Mouse (Mus musculus) heart, adult 11 months (tissue): ENCODE data around the gene Apbb2.

Experiments
- DNase-seq: peaks from one replicate; pipeline ENCODE4 v3.0.0; 2022

The Apbb2 gene

DNA sequence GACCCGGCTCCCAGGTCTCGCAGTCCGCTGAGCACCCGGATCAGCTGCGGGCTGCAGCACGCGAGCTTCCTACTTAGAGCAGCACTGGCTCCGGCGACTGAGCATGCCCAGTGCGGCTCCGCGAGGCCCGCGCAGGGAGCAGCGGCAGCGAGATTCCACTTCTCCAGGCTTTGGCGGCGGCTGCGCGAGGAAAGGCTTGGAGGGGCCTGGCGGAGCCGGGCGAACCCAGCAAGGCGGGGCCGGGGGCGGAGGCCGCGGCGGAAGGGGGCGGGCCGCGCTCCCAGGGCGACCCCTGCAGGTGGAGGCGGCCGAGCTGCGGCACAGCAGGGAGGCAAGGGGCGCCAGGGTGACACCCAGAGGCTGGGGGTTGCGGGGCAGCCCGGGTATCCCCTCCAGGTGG is at the start of gene Apbb2:
Apbb2 (minus strand) TSS at position 188 of the 400 bp plus-strand sequence.
- DNase-seq: peak; percentile 100

DNA sequence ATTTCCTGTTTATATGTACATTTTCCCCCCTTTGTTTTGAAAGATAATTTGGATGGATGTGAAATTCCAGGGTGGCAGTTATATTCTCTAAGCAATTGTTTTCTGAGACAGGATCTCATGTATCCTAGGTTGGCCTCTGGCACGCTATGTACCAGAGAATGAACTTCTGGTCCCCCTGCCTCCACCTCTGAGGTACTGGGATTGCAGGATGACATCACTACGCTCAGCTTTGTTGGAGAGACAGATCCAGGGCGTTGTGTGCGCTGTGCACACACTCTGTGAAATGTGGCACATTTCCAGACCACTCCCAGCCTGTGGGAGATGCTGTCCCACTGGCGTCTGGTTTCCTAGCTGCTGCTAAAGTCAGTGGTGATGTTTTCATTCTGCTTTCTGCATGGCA is 35.6 kb upstream of the Apbb2 start:
- DNase-seq: peak; percentile 91

DNA sequence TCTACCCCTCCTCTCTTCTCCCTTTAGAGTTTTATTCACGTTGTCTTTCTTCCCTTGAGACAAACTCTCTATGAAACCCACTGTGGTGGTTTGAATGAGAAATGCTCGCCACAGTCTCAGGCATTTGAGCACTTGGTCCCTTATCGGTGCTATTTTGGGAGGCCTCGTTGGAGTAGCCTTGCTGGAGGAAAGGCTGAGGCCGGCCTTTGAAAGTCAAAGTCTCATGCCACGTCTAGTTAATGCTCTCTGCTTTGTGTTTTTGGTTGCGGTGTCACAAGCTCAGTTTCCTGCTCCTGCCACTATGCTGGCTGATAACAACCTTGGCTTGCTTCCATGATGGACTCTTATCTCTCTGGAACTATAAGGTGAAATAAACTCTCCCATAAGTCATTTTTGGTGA is 28.9 kb upstream of the Apbb2 start:
- DNase-seq: no peak

DNA sequence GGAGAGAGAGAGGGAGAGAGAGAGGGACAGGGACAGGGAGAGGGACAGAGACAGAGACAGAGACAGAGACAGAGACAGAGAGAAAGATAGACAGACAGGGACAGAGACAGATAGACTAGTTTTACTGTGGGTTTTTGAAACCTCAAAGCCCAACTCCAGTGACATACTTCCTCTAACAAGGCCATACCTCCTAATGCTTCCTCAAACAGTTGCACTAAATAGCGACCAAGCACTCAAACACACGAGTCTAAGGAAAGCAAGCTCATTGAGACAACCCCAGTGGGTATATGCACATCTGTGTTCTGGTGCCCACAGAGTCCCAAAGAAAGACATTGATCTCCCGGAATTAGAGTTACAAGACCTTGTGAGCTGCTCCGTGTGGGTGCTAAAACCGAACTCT is 24.7 kb upstream of the Apbb2 start:
- no peak for DNase-seq

DNA sequence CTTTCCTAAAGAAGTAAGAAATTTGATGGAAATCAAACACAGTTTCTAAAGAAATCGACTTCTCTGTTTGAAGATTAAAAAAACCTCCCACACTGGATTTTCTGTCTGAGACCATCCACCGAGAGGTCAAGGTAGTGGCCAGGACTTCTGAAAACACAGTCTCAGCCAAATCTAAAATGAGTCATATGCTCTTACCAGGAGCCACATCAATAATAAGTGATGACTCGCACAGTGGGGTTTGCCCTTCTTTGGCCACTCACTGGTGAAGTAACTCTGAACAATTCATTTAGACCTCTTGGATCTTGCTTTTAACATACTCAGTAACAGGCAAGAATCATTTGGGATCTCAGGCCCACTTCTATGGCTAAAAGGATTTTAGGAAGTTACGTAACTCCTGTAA is 23.6 kb upstream of the Apbb2 start:
- DNase-seq: no peak

DNA sequence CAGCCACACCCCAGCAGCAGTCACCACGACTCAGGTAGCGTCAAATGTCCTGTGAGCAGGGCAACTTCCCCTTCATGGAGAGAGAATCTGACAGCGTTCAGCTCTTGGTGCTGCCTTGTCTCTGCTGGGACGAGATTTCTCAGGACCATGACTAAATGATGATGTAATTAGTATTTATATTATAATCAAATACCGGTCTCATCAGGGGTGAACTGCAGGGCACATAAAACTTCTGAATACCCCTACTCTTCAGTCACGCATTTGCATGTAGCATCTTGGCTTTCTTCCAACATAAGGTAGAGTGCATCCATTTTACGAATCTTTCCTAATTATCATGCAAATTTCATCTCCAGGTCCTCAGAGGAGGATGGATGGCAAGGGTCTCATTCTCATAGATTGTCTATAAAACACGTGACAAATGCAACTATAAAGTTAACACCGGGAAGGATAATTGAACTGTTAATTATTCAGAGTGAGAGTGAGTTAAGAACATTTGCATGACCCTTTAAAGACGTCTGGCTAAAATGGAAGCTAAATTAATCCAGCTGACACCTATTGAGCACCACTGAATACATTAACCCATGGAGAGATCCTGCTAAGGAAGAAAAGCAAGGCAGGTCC is 17.0 kb upstream of the Apbb2 start:
- DNase-seq: peak; percentile 55

DNA sequence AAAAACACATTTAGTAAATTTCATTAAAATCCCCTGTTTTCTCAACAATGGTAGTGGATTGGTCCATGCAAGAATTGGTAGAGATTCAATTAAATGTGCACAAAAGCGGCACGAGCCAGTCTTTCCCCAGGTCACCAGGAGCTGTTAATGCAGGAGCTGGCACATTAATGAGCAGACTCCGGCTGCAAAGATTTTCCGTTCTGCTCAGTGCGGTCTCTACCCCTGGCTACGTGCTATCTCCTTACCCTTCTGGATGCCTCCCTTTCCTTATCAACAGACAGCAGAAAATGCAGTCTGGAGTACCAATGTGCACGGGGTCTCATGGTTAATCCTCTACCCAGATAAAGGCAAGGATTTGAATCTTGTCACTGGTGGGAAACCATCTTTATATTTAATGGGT is 9.2 kb upstream of the Apbb2 start:
- no peak for DNase-seq

DNA sequence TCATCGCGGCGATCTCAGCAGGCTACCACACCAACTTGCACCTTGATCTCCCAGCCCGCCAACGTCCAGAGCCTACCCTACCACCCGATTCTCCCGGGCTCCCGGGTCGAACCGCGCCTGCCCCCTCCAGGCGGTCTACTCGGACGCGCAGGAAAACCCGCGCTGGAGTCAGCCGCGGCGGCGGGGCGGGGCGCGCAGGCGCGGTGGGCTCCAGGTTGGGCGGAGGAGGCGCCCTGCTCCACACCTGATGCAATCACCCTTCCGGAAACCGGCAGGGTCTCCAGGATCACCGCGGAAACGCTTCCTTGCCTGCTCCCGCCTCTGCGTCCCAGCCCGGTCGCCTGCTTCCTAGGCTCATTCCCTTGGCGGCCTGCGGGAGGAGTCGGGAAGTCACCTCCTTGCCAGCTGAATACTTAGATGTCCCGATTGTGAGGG is 1.6 kb upstream of the Apbb2 start:
- DNase-seq: peak; percentile 99

DNA sequence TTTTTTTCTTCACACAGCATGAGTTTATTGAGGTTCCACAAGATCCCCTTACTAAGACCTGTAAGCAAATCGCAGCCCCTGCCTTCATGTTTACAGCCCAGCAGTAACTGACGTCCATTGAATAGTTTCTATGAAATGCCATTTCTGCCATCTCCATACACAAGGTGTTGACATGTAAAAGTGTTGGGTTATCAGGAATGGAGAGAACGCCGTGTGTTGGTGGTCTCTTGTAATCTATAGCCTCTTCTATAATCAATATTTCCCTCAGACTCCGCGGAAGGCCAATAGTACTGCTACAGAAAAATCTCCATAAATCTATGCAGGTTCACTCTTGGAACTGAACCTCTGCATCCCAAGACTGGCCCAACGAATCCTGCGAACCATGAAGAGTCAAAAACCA is 1.1 kb upstream of the Apbb2 start:
- no peak for DNase-seq

DNA sequence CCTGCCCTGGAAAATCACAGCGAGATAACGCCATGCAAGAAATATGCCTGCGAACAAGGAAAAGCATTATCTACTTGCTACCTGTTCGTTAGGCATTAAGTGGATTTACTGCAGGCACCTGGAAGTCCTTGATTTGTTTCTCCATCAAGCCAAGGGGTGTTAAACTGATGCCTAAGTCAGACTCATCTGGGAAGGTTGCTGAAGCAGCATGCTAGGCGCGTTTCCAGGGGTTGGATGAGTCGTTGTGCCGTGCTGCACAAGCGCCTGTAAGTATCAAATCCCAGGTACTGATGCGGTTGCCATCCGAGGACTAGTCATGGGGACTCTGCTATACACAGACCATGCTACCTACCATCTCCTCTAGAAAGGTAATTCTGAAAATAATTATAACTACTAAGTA is 611 bp upstream of the Apbb2 start:
- peak; percentile 87 for DNase-seq

DNA sequence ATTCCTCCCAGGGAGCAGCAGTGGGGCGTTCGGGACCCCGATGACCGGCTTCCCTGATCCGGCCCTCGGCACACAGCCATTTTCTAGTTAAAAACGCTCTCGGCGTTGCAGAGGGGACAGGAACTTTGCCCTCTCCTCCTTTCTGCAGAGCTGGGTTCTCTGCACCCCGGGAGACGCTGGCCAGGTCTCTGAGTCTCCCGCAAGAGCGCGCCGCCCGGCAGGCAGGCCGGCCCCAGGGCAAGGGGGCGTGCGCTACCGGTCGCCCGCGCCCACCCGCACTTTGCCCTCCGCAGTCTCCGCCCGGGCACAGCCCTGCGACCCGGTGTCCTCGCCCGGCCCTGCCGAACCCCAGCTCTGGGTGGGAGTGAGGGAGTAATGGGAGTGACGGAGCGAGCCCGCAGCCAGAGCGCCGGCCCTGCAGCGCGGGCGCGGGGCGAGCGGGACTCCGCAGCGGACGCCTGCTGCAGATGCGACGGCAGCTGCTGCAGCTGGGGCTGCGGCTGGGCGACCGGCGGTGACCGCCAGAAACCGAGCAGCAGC is 593 bp downstream of the Apbb2 start:
- peak; percentile 96 for DNase-seq

DNA sequence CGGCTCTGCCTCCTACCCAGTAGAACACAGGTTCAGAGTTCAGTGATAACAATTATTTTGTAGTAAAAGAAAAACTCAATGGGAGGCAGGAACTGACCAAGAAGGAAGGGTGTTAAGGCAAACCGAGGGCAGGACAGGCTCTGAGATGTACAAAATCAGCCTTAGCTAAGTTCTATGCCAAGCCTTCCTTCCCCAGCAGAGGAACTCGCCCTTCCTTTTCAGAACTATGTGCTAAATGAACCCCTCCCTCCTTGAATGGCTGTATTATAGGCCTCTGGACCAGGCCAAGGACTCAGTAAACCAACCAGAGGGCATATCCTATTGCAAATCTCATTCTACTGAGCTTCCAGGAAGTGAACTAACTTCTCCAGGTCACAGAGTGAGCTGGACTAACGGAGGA is 3.6 kb downstream of the Apbb2 start:
- peak; percentile 94 for DNase-seq

DNA sequence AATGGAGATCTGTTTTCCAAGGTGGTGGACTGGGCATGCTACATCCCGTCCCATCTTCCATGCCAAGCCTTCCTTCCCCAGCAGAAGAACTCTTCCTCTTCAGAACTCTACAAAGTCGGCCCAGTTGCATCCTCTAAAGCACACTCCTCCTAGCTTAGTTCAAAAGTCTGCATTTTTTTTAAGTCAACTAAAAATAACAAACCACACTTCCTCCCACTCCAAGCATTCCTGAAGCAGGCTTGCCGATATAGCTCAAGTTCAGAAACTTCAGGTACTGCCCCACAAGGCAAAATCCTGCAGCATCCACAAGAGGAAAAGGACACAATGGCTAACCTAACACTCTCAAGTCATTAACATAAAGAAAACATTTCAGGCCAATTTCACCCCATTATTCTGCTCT is 4.9 kb downstream of the Apbb2 start:
- no peak for DNase-seq

DNA sequence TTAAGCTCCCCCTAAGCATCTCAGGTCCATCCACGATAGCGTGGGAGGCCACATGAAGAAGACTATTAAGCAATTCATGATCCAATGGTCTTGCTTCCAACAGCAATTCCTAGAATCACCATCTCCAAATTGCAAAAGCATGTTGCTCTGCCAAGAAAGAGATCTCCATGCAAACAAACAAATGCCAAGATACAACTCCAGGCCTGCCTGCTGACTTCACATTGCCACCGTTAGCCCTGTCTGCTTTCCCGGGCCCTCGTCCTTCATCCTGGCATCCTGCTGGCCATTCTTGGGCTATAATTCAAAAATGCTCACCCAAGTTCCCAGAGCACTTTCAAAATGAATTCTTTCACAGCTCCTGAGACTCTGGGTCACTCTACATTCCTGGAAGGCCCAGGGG is 5.6 kb downstream of the Apbb2 start:
- peak; percentile 95 for DNase-seq

DNA sequence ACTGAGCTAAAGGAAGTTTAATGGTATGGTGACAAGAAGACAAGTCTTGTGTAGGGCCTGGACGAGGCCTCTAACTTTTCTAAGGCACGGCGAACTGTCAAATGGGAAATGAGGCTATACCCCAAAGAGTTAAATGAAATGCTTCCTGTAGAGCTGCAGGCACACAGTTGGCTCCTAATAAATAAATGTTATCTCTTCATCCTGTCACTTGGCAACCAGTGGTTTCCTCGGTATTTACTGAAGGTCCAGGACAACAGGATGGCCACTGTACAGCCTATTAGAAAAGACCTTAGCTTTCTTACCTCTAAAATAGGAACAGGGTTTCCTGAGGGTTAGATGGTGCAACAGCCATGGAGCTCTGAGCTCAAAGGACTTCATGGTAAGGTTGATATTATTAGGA is 6.7 kb downstream of the Apbb2 start:
- DNase-seq: peak; percentile 90

DNA sequence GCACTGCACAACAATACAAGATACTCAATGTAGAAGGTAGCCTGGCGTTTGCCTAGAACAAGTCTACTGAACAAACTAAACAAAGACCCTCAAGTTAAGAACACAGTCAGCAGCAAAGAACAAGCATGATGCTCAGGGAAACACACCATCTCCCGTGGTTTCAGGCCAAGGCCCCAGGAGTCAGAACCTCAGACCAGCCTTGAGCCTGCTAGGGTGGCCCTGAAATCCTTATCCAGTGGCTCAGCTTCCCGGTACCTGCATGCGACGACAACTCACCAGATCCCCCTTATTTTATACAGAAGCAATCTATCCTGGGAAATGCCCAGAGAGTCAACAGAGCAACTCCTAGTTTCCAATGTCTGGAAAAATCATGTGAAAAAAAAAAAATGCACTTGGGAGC is 7.2 kb downstream of the Apbb2 start:
- peak; percentile 86 for DNase-seq

DNA sequence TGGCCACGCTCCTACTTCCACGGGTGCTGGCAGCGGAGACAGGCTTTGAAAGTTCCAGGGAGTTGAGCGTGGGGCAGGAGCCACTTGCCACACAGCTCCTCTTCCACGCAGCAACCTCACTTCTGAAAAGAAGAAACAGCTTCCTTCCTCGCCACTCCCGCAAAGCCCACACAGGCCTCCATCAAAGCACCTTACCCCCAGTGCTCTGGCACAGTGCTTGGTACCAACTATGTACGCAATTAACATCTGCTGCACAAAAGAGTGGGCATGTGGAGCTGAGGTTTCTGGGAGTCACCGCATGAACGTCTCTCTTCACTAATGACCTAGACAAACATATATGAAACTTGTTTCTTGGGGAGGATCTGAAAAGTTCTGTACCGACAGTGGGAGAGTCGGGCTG is 8.3 kb downstream of the Apbb2 start:
- peak; percentile 85 for DNase-seq

DNA sequence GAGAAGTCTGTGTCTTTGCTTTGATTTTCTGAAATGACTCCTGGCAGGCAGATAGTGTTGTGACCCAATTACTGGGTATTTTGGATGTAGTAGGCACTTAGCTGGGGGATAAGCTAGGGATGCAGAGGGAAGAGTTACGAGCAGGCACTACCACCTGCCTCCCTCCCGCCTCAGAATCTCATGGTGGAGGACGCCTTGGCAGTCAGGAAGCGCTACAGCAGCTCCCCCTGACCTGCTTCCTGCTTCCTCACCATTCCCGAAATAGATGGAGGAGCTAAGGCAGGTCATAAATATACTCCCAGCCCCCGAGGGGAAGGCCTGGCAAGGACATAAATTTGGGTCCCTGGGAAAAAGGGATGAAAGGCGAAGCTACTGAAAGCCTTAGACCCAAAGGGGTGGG is 9.3 kb downstream of the Apbb2 start:
- DNase-seq: peak; percentile 97

DNA sequence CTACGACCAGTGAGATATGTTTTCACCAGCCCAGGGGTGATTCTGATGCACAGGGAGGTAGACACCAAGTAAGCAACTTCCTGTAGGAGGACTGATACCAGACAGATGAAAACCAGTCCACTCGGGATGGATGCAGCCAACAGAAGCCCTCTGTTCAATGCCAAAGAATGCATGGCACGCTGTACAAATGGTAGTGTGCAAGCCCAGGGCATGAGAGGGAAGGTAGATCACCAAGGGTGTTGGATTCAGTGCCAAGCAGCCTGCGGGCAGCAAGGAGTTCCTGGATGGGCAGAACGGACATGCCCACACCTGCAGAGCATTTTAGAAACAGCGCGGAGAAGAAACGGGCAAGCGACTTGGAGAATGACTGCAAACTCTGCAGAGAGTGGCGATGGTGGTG is 10.8 kb downstream of the Apbb2 start:
- DNase-seq: no peak

DNA sequence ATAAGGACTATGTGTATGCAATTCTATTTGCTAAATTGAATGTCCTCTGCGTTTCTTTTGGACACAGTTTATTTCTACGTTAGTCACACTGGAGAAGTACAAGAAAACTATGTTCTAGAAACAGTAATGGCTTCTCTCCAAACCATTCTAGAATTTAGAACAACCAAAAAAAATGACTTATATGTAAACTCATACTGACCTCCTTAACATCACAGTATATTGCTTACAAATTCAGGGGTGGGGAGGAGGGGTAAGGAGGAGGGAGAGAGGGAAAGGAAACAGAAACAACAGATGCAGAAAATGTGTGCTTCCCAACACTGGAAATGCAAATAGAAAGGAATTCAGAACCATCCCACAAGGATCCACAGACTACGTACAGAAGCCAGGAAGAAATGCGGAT is 11.4 kb downstream of the Apbb2 start:
- DNase-seq: no peak

DNA sequence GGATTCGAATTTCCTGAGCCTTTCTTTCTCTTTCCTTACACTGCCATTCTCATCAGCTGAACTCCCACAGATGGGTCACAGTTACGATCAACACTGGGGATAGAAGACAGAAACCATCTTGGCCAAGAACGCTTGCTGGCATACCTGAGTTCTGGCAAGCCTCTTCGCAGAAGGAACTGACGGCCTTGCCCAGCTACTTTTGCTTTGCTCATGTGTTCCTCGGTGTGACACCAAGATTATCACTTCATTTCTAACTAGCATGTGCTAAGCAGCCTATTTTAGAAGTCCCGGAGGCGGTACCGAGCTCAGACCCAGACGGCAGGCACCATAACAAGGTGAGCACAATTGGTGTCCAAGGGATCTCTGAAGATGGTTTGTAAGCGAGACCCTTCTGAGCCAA is 12.9 kb downstream of the Apbb2 start:
- no peak for DNase-seq

DNA sequence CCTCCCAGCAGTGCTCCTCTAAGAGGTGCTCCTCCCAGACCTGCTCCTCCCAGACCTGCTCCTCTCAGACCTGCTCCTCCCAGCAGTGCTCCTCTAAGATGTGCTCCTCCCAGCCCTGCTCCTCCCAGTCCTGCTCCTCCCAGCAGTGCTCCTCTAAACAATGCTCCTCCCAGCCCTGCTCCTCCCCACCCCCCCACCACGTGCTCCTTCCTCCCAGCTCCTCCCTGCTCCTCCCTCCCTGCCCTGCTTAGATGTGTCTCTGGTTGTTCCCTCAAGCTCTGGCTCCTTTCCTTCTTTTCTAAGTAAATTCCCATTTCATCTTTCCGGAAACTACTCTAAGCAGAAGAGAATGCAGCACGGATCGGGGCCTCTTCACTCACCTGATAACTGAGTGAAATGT is 14.2 kb downstream of the Apbb2 start:
- DNase-seq: no peak

DNA sequence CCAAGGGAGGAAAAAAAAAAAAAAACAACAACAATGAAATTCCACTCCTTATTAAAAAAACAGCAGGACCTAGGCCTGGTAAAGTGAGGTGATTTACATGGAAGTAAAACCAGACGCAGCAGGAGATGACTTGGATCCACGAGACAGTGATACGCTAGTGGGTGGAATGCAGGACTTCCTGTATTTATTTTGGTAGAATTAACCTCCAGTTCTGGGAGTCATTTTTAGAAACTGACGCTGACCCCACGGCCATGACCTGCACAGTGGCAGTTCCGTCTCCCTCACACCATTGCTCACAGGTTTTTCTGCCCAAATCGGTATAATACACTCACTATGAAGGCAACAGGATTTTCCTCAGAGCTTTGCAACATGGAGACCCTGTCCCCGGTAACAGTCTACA is 14.8 kb downstream of the Apbb2 start:
- DNase-seq: peak; percentile 97

DNA sequence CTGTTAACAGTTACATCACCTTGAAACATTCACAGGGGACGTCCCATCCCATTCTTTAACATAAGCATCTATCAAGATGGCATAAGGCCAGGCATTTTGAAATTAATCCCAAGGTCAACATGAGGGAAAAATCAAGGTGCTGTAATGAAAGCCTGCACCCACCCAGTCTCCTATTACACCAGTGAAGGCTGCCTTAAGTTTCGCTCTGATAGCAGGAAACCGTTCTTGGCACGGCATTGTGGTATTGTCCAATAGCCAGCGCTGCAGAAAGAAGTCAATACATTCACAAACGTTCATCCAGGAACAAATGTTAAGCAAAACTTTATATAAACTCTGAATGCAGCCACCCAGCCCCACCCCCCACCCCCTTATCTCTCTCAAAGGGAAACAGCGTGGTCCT is 15.4 kb downstream of the Apbb2 start:
- DNase-seq: peak; percentile 98

DNA sequence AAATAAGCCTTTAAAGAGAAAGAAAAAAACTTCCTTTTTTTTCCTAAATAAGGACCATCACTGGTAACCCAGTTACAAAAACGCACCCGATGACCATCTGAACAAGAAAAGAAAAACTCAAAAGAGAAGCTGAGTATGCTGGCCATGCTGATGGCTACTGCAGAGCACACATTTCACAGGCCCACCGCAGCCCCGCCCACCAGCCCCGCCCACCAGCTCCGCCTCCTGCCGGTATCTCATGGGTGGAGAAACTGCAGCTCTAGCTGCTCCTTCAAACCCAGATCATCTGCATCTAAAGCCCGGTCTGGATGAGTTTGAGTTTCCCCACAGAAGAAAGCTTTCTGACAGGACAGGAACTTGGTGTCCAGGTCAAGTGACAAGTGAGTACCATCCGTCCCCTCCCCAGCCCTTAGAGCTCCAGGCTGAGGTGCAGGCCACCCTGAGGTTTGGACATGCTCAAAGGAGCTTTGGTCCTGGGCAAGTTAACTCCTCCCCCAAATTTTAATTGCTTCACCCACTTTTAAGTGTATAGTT is 16.2 kb downstream of the Apbb2 start:
- DNase-seq: peak; percentile 89
